Mouse (Mus musculus): ENCODE results near the gene Rbks.

GRCm38 (mm10) chr5:31583261-31583660, 114.2 kb downstream of the Rbks start:
- TF ChIP-seq POLR2A (IDR thresholded peaks at IDR 0.05; ENCODE audit: borderline replicate concordance, extremely low read depth, low read depth, low read length): no peak
- no peak for TF ChIP-seq CTCF (IDR thresholded peaks at IDR 0.05; ENCODE audit: insufficient read depth, low read length)
